Mouse (Mus musculus) liver, adult 10 weeks (tissue): ENCODE results near the gene Crygn. TPM values are rescaled to one million over a fixed set of nuclear protein-coding genes. Genes with fewer than 3 reads are reported as not detected.

ENCODE experiments used
- polyA plus RNA-seq: library from polyadenylated mRNA; stranded (reverse); fragments of 350-450 nt; fragmentation: Illumina TruSeq; extraction: RNeasy Lipid Tissue Mini Kit (QIAGEN cat#74804); gene quantifications from one replicate; pipeline ENCODE4 v1.2.3, GENCODE M21; 2014; ENCODE audit warnings: low read depth, low replicate concordance

The Crygn gene
- not detected for polyA plus RNA-seq

GRCm38 (mm10) chr5:24757816-24758215 is at the start of gene Crygn:
TSS of gene Crygn (minus strand) at chr5:24758008.

GRCm38 (mm10) chr5:24730488-24730871 is 27.3 kb downstream of the Crygn start, which contains the start of gene Wdr86:
TSS of gene Wdr86 (minus strand) at chr5:24730727.

Other genes starting within 250 kb of the Crygn start
- gene Gbx1, start 230.8 kb downstream of the Crygn start, polyA plus RNA-seq: not detected
- gene Asb10, start 217.0 kb downstream of the Crygn start, polyA plus RNA-seq: not detected
- not detected for gene 4931409K22Rik, start 201.2 kb downstream of the Crygn start, polyA plus RNA-seq
- gene Abcf2, start 180.5 kb downstream of the Crygn start, polyA plus RNA-seq: 7.4 TPM
- 0.77 TPM for gene Chpf2, start 171.3 kb downstream of the Crygn start, polyA plus RNA-seq
- not detected for gene Smarcd3, start 133.6 kb downstream of the Crygn start, polyA plus RNA-seq
- 16.9 TPM for gene Nub1, start 72.5 kb downstream of the Crygn start, polyA plus RNA-seq
- not detected for gene Wdr86, start 27.3 kb downstream of the Crygn start, polyA plus RNA-seq
- 183 TPM for gene Rheb, start 84.6 kb upstream of the Crygn start, polyA plus RNA-seq